Mouse (Mus musculus) heart, postnatal 0 days (tissue): ENCODE measurements around the gene Col5a1. TPM values are rescaled to one million over a fixed set of nuclear protein-coding genes. Genes with fewer than 3 reads are reported as not detected.

Experiments used
- ATAC-seq: fragments of 200-750 bp; cut with Nextera tagmentation; 2 replicates; pipeline ENCODE4 v1.8.0; 2017; ENCODE audit warnings: low read depth, moderate number of reproducible peaks, moderate library complexity; ENCODE audit not compliant: insufficient read depth
- DNase-seq: peaks from one replicate; pipeline ENCODE4 v3.0.0-alpha.2; 2016; ENCODE audit warnings: low spot score
- H3K27ac ChIP-seq: fragments of 300-500 bp; sonication (generic); 2 replicates; pipeline ENCODE4 v1.5.1; 2014; ENCODE audit warnings: low read depth, mild to moderate bottlenecking
- H3K27me3 ChIP-seq: fragments of 300-500 bp; sonication (generic); 2 replicates; pipeline ENCODE4 v1.6.1; 2014; ENCODE audit warnings: low read length, mixed read lengths; ENCODE audit not compliant: control insufficient read depth, insufficient read depth
- H3K36me3 ChIP-seq: fragments of 300-500 bp; sonication (generic); replicated peaks from 2 replicates; pipeline ENCODE4 v1.6.1; 2014; ENCODE audit warnings: low read length, mixed read lengths; ENCODE audit not compliant: control insufficient read depth, insufficient read depth
- H3K4me1 ChIP-seq: fragments of 300-500 bp; sonication (generic); 2 replicates; pipeline ENCODE4 v1.6.1; 2014; ENCODE audit warnings: antibody characterized with exemption; ENCODE audit not compliant: control insufficient read depth, insufficient read depth
- H3K4me2 ChIP-seq: fragments of 300-500 bp; sonication (generic); 2 replicates; pipeline ENCODE4 v1.6.1; 2014; ENCODE audit warnings: low read depth, mild to moderate bottlenecking, low read length, moderate library complexity
- H3K4me3 ChIP-seq: fragments of 300-500 bp; sonication (generic); 2 replicates; pipeline ENCODE4 v1.5.1; 2014; ENCODE audit warnings: low read depth, low read length
- H3K9ac ChIP-seq: fragments of 300-500 bp; sonication (generic); replicated peaks from 2 replicates; pipeline ENCODE4 v1.6.1; 2014; ENCODE audit warnings: low read depth, low read length, mixed read lengths
- H3K9me3 ChIP-seq: fragments of 300-500 bp; sonication (generic); replicated peaks from 2 replicates; pipeline ENCODE4 v1.6.1; 2016; ENCODE audit warnings: low read length; ENCODE audit not compliant: control insufficient read depth
- CTCF ChIP-seq: IDR thresholded peaks from 2 replicates; pipeline ENCODE4 v1.5.1; 2016; ENCODE audit warnings: antibody characterized with exemption, control low read depth, low read depth
- EP300 ChIP-seq: IDR thresholded peaks from 2 replicates; pipeline ENCODE4 v1.6.1; 2016; ENCODE audit warnings: antibody characterized with exemption, low read depth
- WGBS: fragments of 180-500 bp; shearing (Covaris S2); extraction: QIAGEN DNeasy Blood & Tissue Kit; methylation state at CpG from one replicate; pipeline ENCODE4 v1.1.7; 2014; 5-methylcytosine and 5-hydroxymethylcytosine counted together
- polyA plus RNA-seq: library from polyadenylated mRNA; unstranded; fragments of >200 nt; fragmentation: Nextera tagmentation; extraction: Ambion mirVana; gene quantifications from 2 replicates; pipeline ENCODE4 v1.2.1, GENCODE M21; 2015
- total RNA-seq: library from RNA; depleted of rRNA; stranded (reverse); fragments of >200 nt; gene quantifications from 2 replicates; pipeline ENCODE4 v1.2.3, GENCODE M21; 2014; ENCODE audit warnings: low replicate concordance

The Col5a1 gene
- total and polyA plus RNA-seq, 2 experiments from 2014 or later = 41.9 to 129 TPM

- H3K4me1 ChIP-seq = no peaks in the 10 kb centered on the region
- no peak for ATAC-seq
- H3K36me3 ChIP-seq = no peaks in the 10 kb centered on the region
- no peak overlapping the region for H3K9ac ChIP-seq
- H3K4me3 ChIP-seq = no peak overlapping the region
- TF ChIP-seq CTCF (no peak), EP300 (no peak)
- H3K27ac ChIP-seq = no peak overlapping the region
- 40% methylated on average over 9 of the region's 9 CpGs for WGBS
- H3K9me3 ChIP-seq = no peaks in the 10 kb centered on the region
- no peak overlapping the region for H3K4me2 ChIP-seq
- no peaks in the 10 kb centered on the region for H3K27me3 ChIP-seq
- no peak for DNase-seq
Observed at GRCm38 (mm10) chr2:27901525-27902245, 15.5 kb downstream of the Col5a1 start.

DNA sequence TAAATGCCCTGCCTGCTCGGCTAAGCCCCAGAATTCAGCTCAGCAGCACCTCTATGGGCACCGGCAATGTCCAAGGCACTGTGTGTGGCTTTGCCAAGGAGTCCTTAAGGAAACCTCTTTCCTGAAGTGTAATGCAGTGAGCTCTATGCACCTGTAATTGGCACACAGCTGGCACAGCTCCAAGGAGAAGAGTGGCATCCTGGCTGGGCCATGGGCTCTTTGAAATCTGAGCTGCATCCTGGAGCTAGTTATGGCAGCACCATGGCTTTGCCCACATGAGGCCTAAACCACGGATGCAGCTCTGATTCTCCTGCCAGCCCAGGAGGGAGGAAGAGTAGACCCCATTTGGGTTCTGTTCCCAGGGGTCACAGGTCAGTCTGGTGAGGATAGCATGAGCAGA lies 16.1 kb downstream of the Col5a1 start:
- ATAC-seq = no peak
- TF ChIP-seq CTCF (no peak), EP300 (no peak)
- Histone ChIP-seq H3K4me3 (no peak overlapping the region), H3K27ac (no peak overlapping the region), H3K4me2 (no peak overlapping the region), H3K27me3 (no peaks in the 10 kb centered on the region), H3K9ac (no peak overlapping the region), H3K9me3 (no peaks in the 10 kb centered on the region), H3K4me1 (no peaks in the 10 kb centered on the region), H3K36me3 (no peaks in the 10 kb centered on the region)
- 76% methylated on average over 3 of the region's 3 CpGs for WGBS
- no peak for DNase-seq

GRCm38 (mm10) chr2:27905411-27905810 lies 19.2 kb downstream of the Col5a1 start:
- Histone ChIP-seq H3K36me3 (no peaks in the 10 kb centered on the region), H3K4me3 (no peak overlapping the region), H3K4me1 (no peaks in the 10 kb centered on the region), H3K4me2 (no peak overlapping the region), H3K9ac (no peak overlapping the region), H3K9me3 (no peaks in the 10 kb centered on the region), H3K27me3 (no peaks in the 10 kb centered on the region), H3K27ac (no peak overlapping the region)
- ATAC-seq (no peak), DNase-seq (no peak)
- WGBS = 34% methylated on average over 2 of the region's 2 CpGs
- TF ChIP-seq EP300 (no peak), CTCF (no peak)

- Histone ChIP-seq H3K4me2 (no peak overlapping the region), H3K4me1 (peaks cover 6% of the 10 kb centered on the region; the same call in 1 of the 2 replicates), H3K27ac (no peak overlapping the region), H3K4me3 (no peak overlapping the region), H3K36me3 (no peaks in the 10 kb centered on the region), H3K9ac (no peak overlapping the region), H3K27me3 (no peaks in the 10 kb centered on the region), H3K9me3 (no peaks in the 10 kb centered on the region)
- 76% methylated on average over 3 of the region's 3 CpGs for WGBS
- no peak for TF ChIP-seq CTCF
- TF ChIP-seq EP300 = no peak
- no peak for ATAC-seq
- no peak for DNase-seq
Observed at GRCm38 (mm10) chr2:27910501-27910900, 24.3 kb downstream of the Col5a1 start.

DNA sequence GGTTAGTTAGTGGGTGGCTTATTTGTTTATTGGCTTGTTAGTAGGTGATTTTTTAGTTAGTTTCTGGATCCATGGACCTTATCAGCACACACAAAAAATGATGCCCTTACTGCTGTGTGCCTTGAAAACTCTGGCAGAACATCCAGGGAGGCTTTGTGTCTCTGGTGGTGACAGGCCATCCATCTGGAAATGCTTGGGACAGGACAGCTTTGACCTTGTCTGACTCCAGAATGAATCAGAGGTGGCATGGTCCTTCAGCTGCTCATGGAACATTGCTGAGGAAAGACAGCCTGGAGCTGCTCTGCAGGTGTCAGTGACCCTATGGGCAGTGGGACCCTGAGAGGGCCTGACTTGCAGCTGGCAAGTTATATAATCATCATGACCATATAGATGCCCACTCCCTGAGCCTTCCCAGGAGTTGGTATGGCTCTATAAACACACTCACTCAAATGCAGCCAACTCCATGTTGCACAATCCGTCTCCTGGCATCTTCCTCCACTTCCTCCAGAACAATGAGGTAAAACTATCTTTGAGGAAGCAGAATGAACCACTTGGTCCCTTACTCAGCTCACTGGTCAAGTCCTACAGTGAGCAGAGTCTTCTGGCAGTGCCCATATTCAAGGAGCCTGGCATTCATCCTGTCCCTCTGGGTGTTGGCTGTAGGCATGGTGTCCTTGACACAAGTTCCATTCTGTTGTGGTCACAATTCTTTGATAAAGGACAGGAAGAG lies 26.5 kb downstream of the Col5a1 start:
- no peaks in the 10 kb centered on the region for H3K36me3 ChIP-seq
- no peak overlapping the region for H3K4me2 ChIP-seq
- H3K4me1 ChIP-seq = peaks cover 14% of the 10 kb centered on the region
- DNase-seq = no peak
- H3K27me3 ChIP-seq = no peaks in the 10 kb centered on the region
- 67% methylated on average over 1 of the region's 1 CpGs for WGBS
- H3K9ac ChIP-seq = no peak overlapping the region
- TF ChIP-seq EP300 = no peak
- TF ChIP-seq CTCF = no peak
- no peak overlapping the region for H3K27ac ChIP-seq
- no peaks in the 10 kb centered on the region for H3K9me3 ChIP-seq
- no peak for ATAC-seq
- no peak overlapping the region for H3K4me3 ChIP-seq
